In the genomic region with DNA sequence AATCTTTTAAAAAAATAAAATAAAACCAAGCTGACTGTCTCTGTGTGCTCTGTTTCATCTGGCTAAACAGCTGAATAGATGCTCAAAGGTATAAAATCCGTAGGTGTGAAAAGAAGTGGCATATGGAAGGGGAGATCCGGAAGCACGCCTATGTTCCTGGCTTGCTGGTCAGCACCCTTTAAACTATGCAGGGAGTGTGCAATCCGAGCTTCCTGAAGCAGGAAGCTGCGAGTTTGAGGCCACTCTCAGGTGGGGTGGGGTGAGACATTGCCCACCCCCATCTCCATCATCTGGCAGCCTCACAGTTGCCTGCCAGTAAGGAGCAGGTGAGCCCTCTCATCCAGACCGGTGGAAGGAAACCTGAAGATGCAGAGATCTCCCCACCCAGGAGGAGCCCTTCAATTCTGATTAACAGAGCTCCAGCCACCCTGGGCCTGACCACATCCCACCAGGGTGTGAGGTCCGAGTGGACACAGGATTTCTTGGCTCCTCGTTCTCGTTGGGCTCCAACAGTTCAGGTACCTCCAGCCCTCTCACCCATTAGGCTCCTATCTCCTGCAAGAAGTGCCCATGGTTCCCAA, we compare ENCODE assay signal across 8 mouse cellular contexts. TPM values are rescaled to one million over a fixed set of nuclear protein-coding genes. Genes with fewer than 3 reads are reported as not detected.
DNase-seq lines count a peak whose midpoint lies in the region; ATAC-seq lines count a peak whose summit lies in the region.

A gene (plus strand): TSS at position 557 of the 581 bp plus-strand sequence.

- H3K9ac ChIP-seq in forebrain, embryonic 13.5 days: peak within 1 kb of the TSS; percentile 75
- peak within 1 kb of the TSS; percentile 84 for H3K9ac ChIP-seq in liver, embryonic 13.5 days

- peaks cover 23% of the 10 kb centered on the region for H3K36me3 ChIP-seq in forebrain, embryonic 13.5 days (ENCODE audit: poor library complexity, severe bottlenecking)
- peaks cover 27% of the 10 kb centered on the region for H3K36me3 ChIP-seq in liver, embryonic 13.5 days

- 0 out of 2 replicates have a peak, but pooled peaks cover 5% of the 10 kb centered on the region for H3K27me3 ChIP-seq in forebrain, embryonic 13.5 days
- H3K27me3 ChIP-seq in liver, embryonic 13.5 days: 0 out of 2 replicates have a peak, but pooled peaks cover 4% of the 10 kb centered on the region

- H3K9me3 ChIP-seq in forebrain, embryonic 13.5 days (replicated peaks): no peaks in the 10 kb centered on the region
- no peaks in the 10 kb centered on the region for H3K9me3 ChIP-seq in liver, embryonic 13.5 days (replicated peaks)

- no peak for DNase-seq in adrenal gland, postnatal 4 days (ENCODE audit: low spot score in 2 of 2)
- no peak for DNase-seq in adrenal gland, adult (ENCODE audit: inconsistent age in 2 of 2, low spot score in 1 of 2)
- no peak for DNase-seq in liver, embryonic 13.5 days
- DNase-seq in urinary bladder, postnatal 14 days (ENCODE audit: low spot score): no peak
- DNase-seq in cerebellum, adult 18-20 months: no peak
- no peak for DNase-seq in adrenal gland, postnatal 25 days

- peak within 1 kb of the TSS; percentile 79 for H3K4me2 ChIP-seq in forebrain, embryonic 13.5 days
- peak within 1 kb of the TSS; percentile 92 for H3K4me2 ChIP-seq in liver, embryonic 13.5 days

- ATAC-seq in CD4-positive, CD25-positive, alpha-beta regulatory T cell, adult 4 months: peak; percentile 27
- ATAC-seq in forebrain, embryonic 13.5 days: no peak; the same call in 1 of the 2 replicates
- peak; percentile 27 for ATAC-seq in liver, embryonic 13.5 days (ENCODE audit: low read depth)

- WGBS in forebrain, embryonic 13.5 days: 25% methylated on average over 9 of the region's 9 CpGs
- 19% methylated on average over 9 of the region's 9 CpGs for WGBS in liver, embryonic 13.5 days (ENCODE audit: insufficient replicate concordance)

- H3K4me1 ChIP-seq in forebrain, embryonic 13.5 days: peaks cover 33% of the 10 kb centered on the region
- H3K4me1 ChIP-seq in liver, embryonic 13.5 days (replicated peaks): peaks cover 40% of the 10 kb centered on the region

- peak within 1 kb of the TSS; percentile 64 for H3K4me3 ChIP-seq in forebrain, embryonic 13.5 days
- peak within 1 kb of the TSS; percentile 75 for H3K4me3 ChIP-seq in liver, embryonic 13.5 days (replicated peaks)

- H3K27ac ChIP-seq in forebrain, embryonic 13.5 days: peak within 1 kb of the TSS; percentile 94
- H3K27ac ChIP-seq in liver, embryonic 13.5 days: peak within 1 kb of the TSS; percentile 87

RNA-seq across cellular contexts. Expression of the gene that starts here (rescaled TPM):
- 10 to 100 TPM; 14.5 to 17.1 TPM for total RNA-seq in adrenal gland, postnatal 4 days (2021)
- polyA plus RNA-seq in CD4-positive, CD25-positive, alpha-beta regulatory T cell, adult 4 months (2017; shearing (Covaris generic)): 1 to 10 TPM in 1 of 2 experiments, under 1 TPM in 1; 0.59 to 1.3 TPM
- polyA plus RNA-seq in forebrain, embryonic 13.5 days (2015; fragmentation: Nextera tagmentation; extraction: Ambion mirVana): 37.8 and 38.6 TPM in 2 replicates
- polyA plus RNA-seq in liver, embryonic 13.5 days (2015; fragmentation: Nextera tagmentation; extraction: Ambion mirVana): 14.5 and 18.9 TPM in 2 replicates
- 4.3 and 5.6 TPM in 2 replicates for total RNA-seq in adrenal gland, postnatal 25 days (2021)
